In genomic region chr5:96333963-96334362, GRCm38 (mm10) we compare ENCODE assay signal across 12 mouse cellular contexts. TPM values are rescaled to one million over a fixed set of nuclear protein-coding genes. Genes with fewer than 3 reads are reported as not detected.
DNase-seq lines count a peak whose midpoint lies in the region; ATAC-seq lines count a peak whose summit lies in the region.
"Had no signal": no experiment of that assay in that cellular context is flagged by ENCODE, and none has a peak within 500 bp of the region (broad histone marks: within the 10 kb centered on the region; RNA-seq: fewer than 3 reads in every experiment).

No protein-coding gene starts in this region.

- H3K4me1 ChIP-seq in hindbrain, embryonic 11.5 days (replicated peaks; ENCODE audit: control insufficient read depth, insufficient read depth, low read length): no peaks in the 10 kb centered on the region
- no peaks in the 10 kb centered on the region for H3K4me1 ChIP-seq in hindbrain, embryonic 10.5 days (replicated peaks)
- H3K4me1 ChIP-seq in midbrain, embryonic 14.5 days (ENCODE audit: control insufficient read depth, insufficient read depth, low read length): no peaks in the 10 kb centered on the region
- H3K4me1 ChIP-seq in midbrain, embryonic 15.5 days: no peaks in the 10 kb centered on the region
- H3K4me1 ChIP-seq: heart, embryonic 15.5 days; liver, embryonic 15.5 days had no signal

- peak; percentile 61 for DNase-seq in hindbrain, embryonic 11.5 days (ENCODE audit: low spot score)
- no peak for DNase-seq in hindbrain, embryonic 10.5 days (ENCODE audit: low spot score)
- peak; percentile 79 for DNase-seq in midbrain, embryonic 14.5 days
- DNase-seq in embryo, embryonic 11.5 days (ENCODE audit: low read depth, low spot score): peak; percentile 30
- DNase-seq in splenic B cell, adult 2 months (ENCODE audit: low read depth, low spot score): peak; percentile 2
- no peak for DNase-seq in frontal cortex, postnatal 14 days (ENCODE audit: low spot score in 2 of 2)
- DNase-seq in thymus, postnatal 4 days: no peak
- DNase-seq: thymus, postnatal 36 days had no signal

- no peaks in the 10 kb centered on the region for H3K9me3 ChIP-seq in hindbrain, embryonic 11.5 days (ENCODE audit: control insufficient read depth, low read length)
- H3K9me3 ChIP-seq in hindbrain, embryonic 10.5 days: no peaks in the 10 kb centered on the region
- no peaks in the 10 kb centered on the region for H3K9me3 ChIP-seq in midbrain, embryonic 14.5 days (ENCODE audit: control insufficient read depth, low read length)
- H3K9me3 ChIP-seq in midbrain, embryonic 15.5 days: no peaks in the 10 kb centered on the region
- H3K9me3 ChIP-seq: embryonic facial prominence, embryonic 15.5 days; heart, embryonic 15.5 days; liver, embryonic 15.5 days had no signal

- no peaks in the 10 kb centered on the region for H3K36me3 ChIP-seq in hindbrain, embryonic 11.5 days (ENCODE audit: control insufficient read depth, insufficient read depth, low read length)
- H3K36me3 ChIP-seq in hindbrain, embryonic 10.5 days: no peaks in the 10 kb centered on the region
- no peaks in the 10 kb centered on the region for H3K36me3 ChIP-seq in midbrain, embryonic 14.5 days (ENCODE audit: control insufficient read depth, insufficient read depth, low read length)
- no peaks in the 10 kb centered on the region for H3K36me3 ChIP-seq in midbrain, embryonic 15.5 days (replicated peaks)
- no peaks in the 10 kb centered on the region for H3K36me3 ChIP-seq in splenic B cell, adult 2 months (ENCODE audit: control insufficient read depth, insufficient read depth, low read length, poor library complexity, severe bottlenecking)
- H3K36me3 ChIP-seq: embryonic facial prominence, embryonic 15.5 days; heart, embryonic 15.5 days; liver, embryonic 15.5 days had no signal

- H3K27ac ChIP-seq in hindbrain, embryonic 11.5 days (ENCODE audit: low read depth, low read length): no peak overlapping the region
- no peak overlapping the region for H3K27ac ChIP-seq in hindbrain, embryonic 10.5 days
- H3K27ac ChIP-seq in midbrain, embryonic 14.5 days (replicated peaks; ENCODE audit: low read depth, low read length): no peak overlapping the region
- H3K27ac ChIP-seq in midbrain, embryonic 15.5 days: no peak overlapping the region
- H3K27ac ChIP-seq: embryonic facial prominence, embryonic 15.5 days; heart, embryonic 15.5 days; liver, embryonic 15.5 days had no signal

- H3K4me3 ChIP-seq in hindbrain, embryonic 11.5 days (ENCODE audit: low read depth, low read length): no peak overlapping the region
- H3K4me3 ChIP-seq in hindbrain, embryonic 10.5 days: no peak overlapping the region
- no peak overlapping the region for H3K4me3 ChIP-seq in midbrain, embryonic 14.5 days (replicated peaks; ENCODE audit: low read depth, low read length)
- no peak overlapping the region for H3K4me3 ChIP-seq in midbrain, embryonic 15.5 days
- H3K4me3 ChIP-seq: embryonic facial prominence, embryonic 15.5 days; heart, embryonic 15.5 days; liver, embryonic 15.5 days had no signal

- H3K9ac ChIP-seq in hindbrain, embryonic 11.5 days (ENCODE audit: low read depth, low read length): no peak overlapping the region
- no peak overlapping the region for H3K9ac ChIP-seq in midbrain, embryonic 14.5 days (replicated peaks; ENCODE audit: low read length)
- no peak overlapping the region for H3K9ac ChIP-seq in midbrain, embryonic 15.5 days
- H3K9ac ChIP-seq: embryonic facial prominence, embryonic 15.5 days; heart, embryonic 15.5 days; liver, embryonic 15.5 days had no signal

- no peak overlapping the region for H3K4me2 ChIP-seq in hindbrain, embryonic 11.5 days (replicated peaks; ENCODE audit: low read depth, low read length)
- no peak overlapping the region for H3K4me2 ChIP-seq in midbrain, embryonic 14.5 days (ENCODE audit: low read length)
- no peak overlapping the region for H3K4me2 ChIP-seq in midbrain, embryonic 15.5 days
- H3K4me2 ChIP-seq: embryonic facial prominence, embryonic 15.5 days; heart, embryonic 15.5 days; liver, embryonic 15.5 days had no signal

- 72% methylated on average over 3 of the region's 3 CpGs for WGBS in hindbrain, embryonic 11.5 days
- WGBS in hindbrain, embryonic 10.5 days: 79% methylated on average over 3 of the region's 3 CpGs
- WGBS in midbrain, embryonic 14.5 days: 75% methylated on average over 3 of the region's 3 CpGs
- 72% methylated on average over 3 of the region's 3 CpGs for WGBS in midbrain, embryonic 15.5 days

- H3K27me3 ChIP-seq in hindbrain, embryonic 11.5 days (ENCODE audit: control insufficient read depth, insufficient read depth, low read length): no peaks in the 10 kb centered on the region
- no peaks in the 10 kb centered on the region for H3K27me3 ChIP-seq in hindbrain, embryonic 10.5 days (ENCODE audit: insufficient read depth, poor library complexity, severe bottlenecking)
- H3K27me3 ChIP-seq in midbrain, embryonic 14.5 days (ENCODE audit: control insufficient read depth, insufficient read depth, low read length): no peaks in the 10 kb centered on the region
- H3K27me3 ChIP-seq in midbrain, embryonic 15.5 days (replicated peaks): no peaks in the 10 kb centered on the region
- H3K27me3 ChIP-seq in splenic B cell, adult 2 months (ENCODE audit: control insufficient read depth, insufficient read depth, low read length, poor library complexity, severe bottlenecking): no peaks in the 10 kb centered on the region
- H3K27me3 ChIP-seq: embryonic facial prominence, embryonic 15.5 days; heart, embryonic 15.5 days; liver, embryonic 15.5 days had no signal

- no peak for ATAC-seq in hindbrain, embryonic 11.5 days (ENCODE audit: low FRiP score)
- ATAC-seq in midbrain, embryonic 14.5 days (ENCODE audit: low FRiP score, low TSS enrichment): no peak
- ATAC-seq in midbrain, embryonic 15.5 days (replicated peaks): no peak

RNA-seq across cellular contexts. Expression of gene Fras1, which starts 39.8 kb away (rescaled TPM):
- polyA plus RNA-seq in hindbrain, embryonic 11.5 days (2014; fragmentation: Nextera tagmentation; extraction: Ambion mirVana): 9.1 and 20.0 TPM in 2 replicates
- polyA plus RNA-seq in hindbrain, embryonic 10.5 days (2016; fragmentation: Nextera tagmentation; extraction: Ambion mirVana): 7.7 and 8.5 TPM in 2 replicates
- polyA plus RNA-seq in midbrain, embryonic 14.5 days (2014; fragmentation: Nextera tagmentation; extraction: Ambion mirVana): 6.3 and 7.8 TPM in 2 replicates
- polyA plus RNA-seq in midbrain, embryonic 15.5 days (2015; fragmentation: Nextera tagmentation; extraction: Ambion mirVana): 4.7 and 6.4 TPM in 2 replicates

Comparison
In these comparisons a context has a peak if more than half of its experiments do, and no peak if none do; other contexts are left out.
1. DNase-seq: peak in hindbrain, embryonic 11.5 days (single experiment), midbrain, embryonic 14.5 days (single experiment), embryo, embryonic 11.5 days (single experiment) and splenic B cell, adult 2 months (single experiment); none in hindbrain, embryonic 10.5 days (single experiment), frontal cortex, postnatal 14 days (0 of 2) and thymus, postnatal 4 days (single experiment).